Comparison of ENCODE assay signal across 8 mouse cellular contexts in the genomic region with DNA sequence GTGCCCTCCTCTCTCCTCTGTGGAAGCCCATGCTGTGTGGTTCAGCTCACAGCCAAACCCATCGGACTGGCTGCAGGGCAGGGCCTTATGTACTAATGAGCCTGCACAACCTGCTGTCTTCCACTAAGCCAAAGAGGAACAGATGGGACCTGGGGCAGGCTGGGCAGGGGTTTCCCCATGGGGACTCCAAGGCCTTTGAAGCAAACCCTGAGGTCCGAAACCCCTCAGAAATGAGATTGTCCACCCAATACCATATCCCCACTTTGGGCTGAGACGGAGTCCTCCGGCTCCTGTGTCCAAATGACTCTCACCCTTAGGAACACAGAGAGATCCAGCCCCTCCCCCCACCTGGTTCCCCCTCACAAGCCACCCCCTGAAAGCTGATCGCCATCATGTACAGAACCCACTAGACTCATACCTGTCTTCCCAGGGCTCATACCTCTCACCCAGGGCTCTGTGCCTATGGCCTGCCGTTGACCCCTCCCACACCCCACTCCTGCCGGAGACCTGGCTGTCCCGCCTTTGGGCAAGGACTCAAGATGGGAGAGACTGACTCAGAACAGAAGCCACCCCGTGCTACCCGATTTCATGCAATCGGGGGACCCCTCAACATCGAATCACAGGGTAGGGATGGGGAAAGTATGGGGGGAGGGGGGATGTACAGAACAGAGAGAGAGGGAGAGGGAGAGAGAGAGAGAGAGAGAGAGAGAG. TPM values are rescaled to one million over a fixed set of nuclear protein-coding genes. Genes with fewer than 3 reads are reported as not detected.
DNase-seq lines count a peak whose midpoint lies in the region; ATAC-seq and TF ChIP-seq lines count a peak whose summit lies in the region.

No protein-coding gene starts in this region.

- no peak for DNase-seq in spleen, adult 2 months (ENCODE audit: low read depth in 1 of 2, low spot score in 2 of 2)
- DNase-seq in spleen, postnatal 4 days (ENCODE audit: low spot score in 2 of 2), result no peak
- peak; percentile 83 to 84 for DNase-seq in cerebellum, postnatal 36 days
- DNase-seq in liver, embryonic 14.5 days (ENCODE audit: low read depth in 3 of 3, low spot score in 3 of 3), result no peak
- peak; percentile 81 for DNase-seq in retina, postnatal 1 day
- DNase-seq in c-Kit-positive CD71-positive TER-119-positive erythroid progenitor cells, embryonic 14.5 days (ENCODE audit: low spot score), result no peak
- DNase-seq in urinary bladder, postnatal 25 days (ENCODE audit: low spot score), result no peak

- TF ChIP-seq POLR2A in spleen, adult 2 months (IDR thresholded peaks at IDR 0.05; ENCODE audit: low read depth, low read length), result no peak

- peaks cover 3% of the 10 kb centered on the region; the same call in 1 of the 2 replicates for H3K27me3 ChIP-seq in spleen, adult 2 months (ENCODE audit: control insufficient read depth, insufficient read depth, low read length)
- no peaks in the 10 kb centered on the region for H3K27me3 ChIP-seq in heart, embryonic 15.5 days
- peaks cover 10% of the 10 kb centered on the region for H3K27me3 ChIP-seq in liver, embryonic 14.5 days (ENCODE audit: control insufficient read depth, insufficient read depth, low read length)

- TF ChIP-seq CTCF in spleen, adult 2 months (IDR thresholded peaks at IDR 0.05; ENCODE audit: extremely low read depth, insufficient read depth, insufficient read length, insufficient replicate concordance), result no peak
- no peak for TF ChIP-seq CTCF in liver, embryonic 14.5 days (IDR thresholded peaks at IDR 0.05; ENCODE audit: low read depth)

- H3K27ac ChIP-seq in spleen, adult 2 months (ENCODE audit: insufficient read depth, low read length), result no peak overlapping the region
- peak overlapping the region; percentile 88 for H3K27ac ChIP-seq in heart, embryonic 15.5 days
- no peak overlapping the region for H3K27ac ChIP-seq in liver, embryonic 14.5 days

- peaks cover 3% of the 10 kb centered on the region; the same call in 1 of the 2 replicates for H3K4me1 ChIP-seq in spleen, adult 2 months (ENCODE audit: control insufficient read depth, insufficient read depth, insufficient read length)
- H3K4me1 ChIP-seq in heart, embryonic 15.5 days (replicated peaks), result peaks cover 31% of the 10 kb centered on the region
- no peaks in the 10 kb centered on the region for H3K4me1 ChIP-seq in liver, embryonic 14.5 days (replicated peaks; ENCODE audit: control insufficient read depth in 2 of 2, insufficient read depth in 2 of 2, low read length in 1 of 2)

- peak overlapping the region; percentile 9; the same call in 1 of the 2 replicates for H3K4me3 ChIP-seq in spleen, adult 2 months (ENCODE audit: extremely low read depth, insufficient read depth, insufficient read length)
- peak overlapping the region; percentile 83 for H3K4me3 ChIP-seq in heart, embryonic 15.5 days
- peak overlapping the region; percentile 43 to 62 for H3K4me3 ChIP-seq in liver, embryonic 14.5 days (ENCODE audit: insufficient read depth in 1 of 2, low read depth in 2 of 2, low read length in 2 of 2)

- no peaks in the 10 kb centered on the region for H3K9me3 ChIP-seq in heart, embryonic 15.5 days (replicated peaks)
- no peaks in the 10 kb centered on the region for H3K9me3 ChIP-seq in liver, embryonic 14.5 days (ENCODE audit: control insufficient read depth, low read length)

- H3K9ac ChIP-seq in heart, embryonic 15.5 days, result peak overlapping the region; percentile 95
- no peak overlapping the region for H3K9ac ChIP-seq in liver, embryonic 14.5 days (replicated peaks)

- TF ChIP-seq EP300 in liver, embryonic 14.5 days (IDR thresholded peaks at IDR 0.05; ENCODE audit: low read depth), result no peak

- ATAC-seq in heart, embryonic 15.5 days (replicated peaks; ENCODE audit: insufficient number of reproducible peaks, insufficient read depth, low FRiP score, low read depth), result peak; percentile 48; the same call in 1 of the 2 replicates
- ATAC-seq in liver, embryonic 14.5 days (ENCODE audit: insufficient read depth), result no peak

- 20% methylated on average over 12 of the region's 12 CpGs for WGBS in spleen, adult 2 months
- 13% methylated on average over 12 of the region's 12 CpGs for WGBS in heart, embryonic 15.5 days
- 20% methylated on average over 12 of the region's 12 CpGs for WGBS in liver, embryonic 14.5 days (ENCODE audit: insufficient replicate concordance)

- H3K36me3 ChIP-seq in spleen, adult 2 months (ENCODE audit: control insufficient read depth, insufficient read depth, low read length), result no peaks in the 10 kb centered on the region
- H3K36me3 ChIP-seq in heart, embryonic 15.5 days, result no peaks in the 10 kb centered on the region
- no peaks in the 10 kb centered on the region for H3K36me3 ChIP-seq in liver, embryonic 14.5 days (replicated peaks; ENCODE audit: control insufficient read depth, insufficient read depth, low read depth)

- peak overlapping the region; percentile 78 for H3K4me2 ChIP-seq in heart, embryonic 15.5 days
- peak overlapping the region; percentile 50 for H3K4me2 ChIP-seq in liver, embryonic 14.5 days (ENCODE audit: low read depth)

RNA-seq across cellular contexts. Expression of a gene that starts 17.9 kb away (rescaled TPM):
- 7.9 and 12.3 TPM in 2 replicates for polyA plus RNA-seq in spleen, adult 2 months (2012; rRNA removed)
- 15.3 and 21.8 TPM in 2 replicates for polyA plus RNA-seq in heart, embryonic 15.5 days (2015; fragmentation: Nextera tagmentation; extraction: Ambion mirVana)
- 2.4 and 2.8 TPM in 2 replicates for polyA plus RNA-seq in liver, embryonic 14.5 days (2012; rRNA removed)
- 2.1 and 2.5 TPM in 2 replicates for polyA plus RNA-seq in liver, embryonic 14.5 days (2014; fragmentation: Nextera tagmentation; extraction: Ambion mirVana)

RNA-seq across cellular contexts. Expression of a gene that starts 52.5 kb away (rescaled TPM):
- 86.9 and 101 TPM in 2 replicates for polyA plus RNA-seq in spleen, adult 2 months (2012; rRNA removed)
- 13.9 and 24.6 TPM in 2 replicates for polyA plus RNA-seq in heart, embryonic 15.5 days (2015; fragmentation: Nextera tagmentation; extraction: Ambion mirVana)
- polyA plus RNA-seq in liver, embryonic 14.5 days (2012; rRNA removed), result 44.0 and 50.3 TPM in 2 replicates
- 16.5 and 27.6 TPM in 2 replicates for polyA plus RNA-seq in liver, embryonic 14.5 days (2014; fragmentation: Nextera tagmentation; extraction: Ambion mirVana)

Comparison
In these comparisons a context has a peak if more than half of its experiments do, and no peak if none do; other contexts are left out.
1. DNase-seq: peak in cerebellum, postnatal 36 days (2 of 2) and retina, postnatal 1 day (single experiment); none in spleen, adult 2 months (0 of 2), spleen, postnatal 4 days (0 of 2), liver, embryonic 14.5 days (0 of 3), c-Kit-positive CD71-positive TER-119-positive erythroid progenitor cells, embryonic 14.5 days (single experiment) and urinary bladder, postnatal 25 days (single experiment).
2. H3K4me3 ChIP-seq: peak in every context shown above with its lines; median percentile 83 in heart, embryonic 15.5 days; 52 in liver, embryonic 14.5 days; 9 in spleen, adult 2 months.